Mouse (Mus musculus) kidney, adult 8-10 months (tissue): ENCODE measurements around the gene Xlr3c.
"Not testable (repeated sequence)": the region's sequence is repeated elsewhere in the genome, so short reads cannot be mapped to it uniquely, and the experiment has no call there.

Source experiments
- DNase-seq, 2 experiments: peaks; one replicate each; pipeline ENCODE4 v3.0.0; 2022

The Xlr3c gene

GRCm38 (mm10) chrX:73265270-73265669 is at the start of gene Xlr3c:
TSS of gene Xlr3c (minus strand) at chrX:73265390.
- not testable (repeated sequence) for DNase-seq

DNA sequence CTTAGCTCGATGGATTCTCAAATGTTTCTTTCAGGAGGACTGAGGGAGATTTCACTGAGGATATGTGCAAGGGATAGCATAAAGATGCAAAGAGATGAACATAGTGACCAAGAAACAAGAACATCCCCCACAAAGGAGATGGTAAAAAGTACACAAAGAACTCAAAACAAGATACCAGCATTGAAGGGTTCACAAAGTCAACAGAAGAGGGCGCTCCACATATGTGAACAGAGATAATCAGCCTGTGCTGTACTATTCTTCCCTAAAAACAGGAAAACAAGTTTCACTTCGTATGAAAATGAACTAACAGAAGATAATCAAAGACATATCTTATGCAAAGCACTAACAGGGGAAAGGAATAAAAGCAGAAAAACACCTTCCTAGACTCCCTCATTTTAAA is 47.3 kb upstream of the Xlr3c start:
- peak; percentile 5 to 27 for DNase-seq

DNA sequence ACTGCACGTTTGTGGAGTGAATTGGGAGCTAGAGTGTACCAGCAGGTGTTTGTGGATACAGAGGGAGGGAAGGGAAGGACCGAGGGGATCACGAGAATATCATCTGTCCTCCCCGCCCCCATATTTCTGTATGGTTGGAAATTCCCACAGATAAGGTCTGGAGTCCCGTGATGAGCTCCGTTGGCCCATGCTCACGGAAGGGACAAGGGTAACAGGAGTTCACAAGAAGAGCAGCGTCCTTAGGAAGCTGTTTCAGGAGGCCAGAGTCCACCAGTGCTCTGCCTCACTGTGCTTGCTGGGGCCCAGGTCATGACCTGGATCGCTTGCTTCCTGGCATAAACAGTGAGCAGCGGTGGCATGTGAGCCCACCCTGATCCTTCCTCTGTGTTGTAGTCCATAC is 30.6 kb upstream of the Xlr3c start:
- peak; percentile 12 to 64 for DNase-seq

DNA sequence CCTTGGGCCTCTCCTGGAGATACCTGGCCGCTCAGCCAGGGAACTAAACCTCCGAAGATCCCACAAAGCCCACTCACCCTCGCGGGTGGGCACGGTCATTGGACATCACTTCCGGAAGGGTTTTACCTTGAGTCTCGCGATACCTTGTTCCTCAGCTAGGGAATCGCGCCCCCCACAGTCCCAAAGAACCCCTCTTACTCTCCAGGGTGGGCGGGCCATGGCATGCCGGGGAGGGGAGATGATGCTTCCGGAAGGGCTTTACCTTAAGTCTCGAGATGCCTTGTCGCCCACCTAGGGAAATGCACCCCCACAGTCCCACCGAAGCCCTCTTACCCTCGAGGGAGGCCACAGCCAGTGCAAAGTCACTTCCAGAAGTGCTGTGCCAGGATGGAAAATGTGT is 27.7 kb upstream of the Xlr3c start, which contains the start of the genes Xlr5a and Xlr5c:
Gene Xlr5a, minus strand, starts transcription at position 101 of the 400 bp plus-strand sequence.
Gene Xlr5c, minus strand, starts transcription at position 101 of the 400 bp plus-strand sequence.
- DNase-seq, result not testable (repeated sequence)

- not testable (repeated sequence) for DNase-seq
Measured at GRCm38 (mm10) chrX:73262428-73262827, 2.8 kb downstream of the Xlr3c start.

GRCm38 (mm10) chrX:73242821-73243325 is 22.3 kb downstream of the Xlr3c start, which contains the start of gene Xlr4c:
TSS of gene Xlr4c (minus strand) at chrX:73243130.
- DNase-seq, result not testable (repeated sequence)

- no peak for DNase-seq
Measured at GRCm38 (mm10) chrX:73229288-73229687, 35.9 kb downstream of the Xlr3c start.

- peak; percentile 46 to 54 for DNase-seq
Measured at GRCm38 (mm10) chrX:73228606-73229214, 36.5 kb downstream of the Xlr3c start.

GRCm38 (mm10) chrX:73227914-73228605 is 37.1 kb downstream of the Xlr3c start, which contains the start of gene F8a:
TSS of gene F8a (plus strand) at chrX:73228291.
- peak; percentile 68 to 78 for DNase-seq

- no peak for DNase-seq
Measured at GRCm38 (mm10) chrX:73225365-73225764, 39.8 kb downstream of the Xlr3c start.

GRCm38 (mm10) chrX:73213819-73214564 is 51.2 kb downstream of the Xlr3c start, which contains the start of gene Xlr4b:
TSS of gene Xlr4b (plus strand) at chrX:73214333.
- not testable (repeated sequence) for DNase-seq
